Mouse (Mus musculus): ENCODE measurements around the gene Zfr. TPM values are rescaled to one million over a fixed set of nuclear protein-coding genes. Genes with fewer than 3 reads are reported as not detected.
A peak's percentile ranks its signal among the peaks of the same experiment; 100 is the strongest.
"Not testable (repeated sequence)": the region's sequence is repeated elsewhere in the genome, so short reads cannot be mapped to it uniquely, and the experiment has no call there.

The Zfr gene
- total and polyA plus RNA-seq, 2 experiments from 2014 or later, result 175 to 212 TPM

- Histone ChIP-seq H3K4me3 (ENCODE audit: low read depth, low read length) (no peak overlapping the region), H3K27me3 (ENCODE audit: insufficient read depth, low read length) (no peaks in the 10 kb centered on the region), H3K9ac (no peak overlapping the region), H3K4me1 (ENCODE audit: insufficient read depth) (peaks cover 9% of the 10 kb centered on the region; the same call in 1 of the 2 replicates), H3K9me3 (ENCODE audit: low read length) (no peaks in the 10 kb centered on the region), H3K27ac (ENCODE audit: low read depth, low read length) (no peak overlapping the region), H3K4me2 (ENCODE audit: low read depth) (no peak overlapping the region), H3K36me3 (ENCODE audit: insufficient read depth) (no peaks in the 10 kb centered on the region)
- no peak for TF ChIP-seq CTCF (IDR thresholded peaks at IDR 0.05; ENCODE audit: low read depth)
- ATAC-seq (no peak), DNase-seq (no peak)
Measured at GRCm38 (mm10) chr15:12201856-12202255, 84.2 kb downstream of the Zfr start.

GRCm38 (mm10) chr15:12202456-12202855 is 84.8 kb downstream of the Zfr start:
- H3K4me2 ChIP-seq (ENCODE audit: low read depth), result no peak overlapping the region
- H3K4me1 ChIP-seq (ENCODE audit: insufficient read depth), result peaks cover 11% of the 10 kb centered on the region; the same call in 1 of the 2 replicates
- H3K4me3 ChIP-seq (ENCODE audit: low read depth, low read length), result no peak overlapping the region
- TF ChIP-seq CTCF (IDR thresholded peaks at IDR 0.05; ENCODE audit: low read depth), result no peak
- no peak overlapping the region for H3K27ac ChIP-seq (ENCODE audit: low read depth, low read length)
- H3K27me3 ChIP-seq (ENCODE audit: insufficient read depth, low read length), result no peaks in the 10 kb centered on the region
- no peak for DNase-seq
- H3K9ac ChIP-seq, result no peak overlapping the region
- no peak for ATAC-seq
- 80% methylated on average over 3 of the region's 3 CpGs for WGBS
- H3K9me3 ChIP-seq (ENCODE audit: low read length), result no peaks in the 10 kb centered on the region
- H3K36me3 ChIP-seq (ENCODE audit: insufficient read depth), result no peaks in the 10 kb centered on the region

- not testable (repeated sequence) for DNase-seq; H3K27ac ChIP-seq (ENCODE audit: low read depth, low read length); H3K27me3 ChIP-seq (ENCODE audit: insufficient read depth, low read length); H3K4me3 ChIP-seq (ENCODE audit: low read depth, low read length); H3K9me3 ChIP-seq (ENCODE audit: low read length); H3K9ac ChIP-seq; H3K4me2 ChIP-seq (ENCODE audit: low read depth); ATAC-seq; H3K36me3 ChIP-seq (ENCODE audit: insufficient read depth)
- 96% methylated on average over 5 of the region's 5 CpGs for WGBS
- H3K4me1 ChIP-seq (ENCODE audit: insufficient read depth), result peaks cover 11% of the 10 kb centered on the region; the same call in 1 of the 2 replicates
Measured at GRCm38 (mm10) chr15:12203008-12203407, 85.4 kb downstream of the Zfr start.

DNA sequence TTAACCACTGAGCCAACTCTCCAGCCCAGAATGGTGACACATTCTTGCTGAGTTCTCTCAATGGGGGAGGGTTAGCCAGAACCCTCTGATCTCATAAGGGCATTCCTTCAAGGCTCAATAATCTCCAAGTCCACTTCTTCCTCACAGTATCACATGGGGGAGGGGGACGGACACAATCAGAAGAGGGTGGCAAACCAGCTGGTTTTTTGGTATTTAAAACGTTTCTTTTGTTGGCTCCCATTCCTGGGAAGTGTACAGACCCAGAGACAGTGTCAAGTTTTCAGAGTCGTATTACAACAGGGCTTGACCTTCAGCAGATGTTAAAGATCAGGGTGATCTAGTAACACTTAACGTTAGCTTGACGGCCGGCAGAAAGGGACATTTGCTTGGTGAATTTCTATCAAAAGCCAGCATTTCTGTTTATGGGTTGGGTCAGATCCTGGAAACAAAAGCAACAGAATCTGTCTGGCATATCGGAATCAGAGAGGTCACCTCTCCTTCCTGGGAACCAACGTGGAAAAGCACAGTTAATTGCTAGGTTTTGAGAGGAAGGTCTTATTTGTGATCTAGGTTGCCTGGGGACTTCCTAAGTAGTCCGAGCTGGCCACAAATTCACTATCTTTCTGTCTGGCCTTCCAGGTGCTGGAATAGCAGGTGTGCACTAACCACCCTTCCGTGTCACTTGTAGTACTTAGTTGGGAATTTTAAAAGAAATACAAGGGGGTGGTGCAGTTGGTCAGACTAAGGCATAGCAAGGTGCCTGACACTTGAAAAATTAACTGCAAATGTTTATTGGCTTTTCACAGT is 86.1 kb downstream of the Zfr start:
- H3K36me3 ChIP-seq (ENCODE audit: insufficient read depth), result no peaks in the 10 kb centered on the region
- peaks cover 11% of the 10 kb centered on the region; the same call in 1 of the 2 replicates for H3K4me1 ChIP-seq (ENCODE audit: insufficient read depth)
- H3K27me3 ChIP-seq (ENCODE audit: insufficient read depth, low read length), result no peaks in the 10 kb centered on the region
- ATAC-seq (no peak), DNase-seq (no peak)
- H3K9ac ChIP-seq, result no peak overlapping the region
- no peak overlapping the region for H3K27ac ChIP-seq (ENCODE audit: low read depth, low read length)
- peak overlapping the region; percentile 92; the same call in 1 of the 2 replicates for H3K4me3 ChIP-seq (ENCODE audit: low read depth, low read length)
- H3K4me2 ChIP-seq (ENCODE audit: low read depth), result peak overlapping the region; percentile 67
- H3K9me3 ChIP-seq (ENCODE audit: low read length), result no peaks in the 10 kb centered on the region
- TF ChIP-seq CTCF (IDR thresholded peaks at IDR 0.05; ENCODE audit: low read depth), result no peak
- 52% methylated on average over 10 of the region's 10 CpGs for WGBS

GRCm38 (mm10) chr15:12204319-12205159 is 86.9 kb downstream of the Zfr start, which contains the start of gene Mtmr12:
TSS of gene Mtmr12 (plus strand) at chr15:12205028.
- no peaks in the 10 kb centered on the region for H3K9me3 ChIP-seq (ENCODE audit: low read length)
- peak within 1 kb of the TSS; percentile 92 for H3K9ac ChIP-seq
- H3K27me3 ChIP-seq (ENCODE audit: insufficient read depth, low read length), result no peaks in the 10 kb centered on the region
- H3K4me1 ChIP-seq (ENCODE audit: insufficient read depth), result peaks cover 11% of the 10 kb centered on the region; the same call in 1 of the 2 replicates
- ATAC-seq (peak; percentile 98), DNase-seq (peak; percentile 99)
- peak within 1 kb of the TSS; percentile 93 for H3K27ac ChIP-seq (ENCODE audit: low read depth, low read length)
- under 1% methylated on average over 50 of the region's 58 CpGs for WGBS
- peak within 1 kb of the TSS; percentile 92 for H3K4me3 ChIP-seq (ENCODE audit: low read depth, low read length)
- TF ChIP-seq CTCF (IDR thresholded peaks at IDR 0.05; ENCODE audit: low read depth), result peak; percentile 35
- H3K4me2 ChIP-seq (ENCODE audit: low read depth), result peak within 1 kb of the TSS; percentile 67
- H3K36me3 ChIP-seq (ENCODE audit: insufficient read depth), result no peaks in the 10 kb centered on the region

DNA sequence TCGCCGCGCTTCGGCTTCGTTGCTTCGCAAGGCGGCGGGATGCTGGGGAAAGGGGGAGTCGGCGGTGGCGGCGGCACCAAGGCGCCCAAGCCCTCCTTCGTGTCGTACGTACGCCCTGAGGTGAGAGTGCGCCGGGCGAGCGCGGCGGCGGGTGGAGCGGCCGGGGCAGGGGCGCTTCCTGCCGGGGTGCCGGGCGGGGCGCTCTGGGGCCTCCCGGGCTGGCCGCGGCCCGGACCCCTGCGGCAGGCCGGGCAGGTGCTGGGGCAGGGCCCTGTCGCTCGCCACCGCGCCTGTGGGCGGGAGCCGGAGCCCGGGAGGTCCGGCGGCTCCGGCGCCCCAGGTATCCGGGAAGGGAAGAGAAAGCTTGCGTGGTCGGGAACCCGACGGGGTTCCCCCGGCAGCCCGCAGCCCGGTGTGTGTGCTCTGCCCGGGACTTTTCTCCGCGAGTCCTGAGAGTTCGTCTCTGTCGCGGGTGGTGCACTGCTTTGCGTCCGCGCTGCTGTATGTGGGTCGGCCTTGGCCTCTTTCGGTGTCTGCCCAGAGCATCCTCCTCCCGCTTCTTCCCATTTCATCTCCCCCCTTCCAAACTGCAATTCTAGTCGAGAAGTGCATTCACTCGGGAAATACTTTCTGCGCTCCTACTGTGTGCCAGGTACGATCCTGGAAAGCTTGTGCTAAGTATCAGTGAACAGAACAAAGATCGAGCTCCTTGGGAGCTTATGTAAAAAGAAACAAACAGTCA is 87.7 kb downstream of the Zfr start:
- peak overlapping the region; percentile 92 for H3K4me3 ChIP-seq (ENCODE audit: low read depth, low read length)
- no peaks in the 10 kb centered on the region for H3K9me3 ChIP-seq (ENCODE audit: low read length)
- peak overlapping the region; percentile 93 for H3K27ac ChIP-seq (ENCODE audit: low read depth, low read length)
- H3K36me3 ChIP-seq (ENCODE audit: insufficient read depth), result no peaks in the 10 kb centered on the region
- H3K27me3 ChIP-seq (ENCODE audit: insufficient read depth, low read length), result no peaks in the 10 kb centered on the region
- under 1% methylated on average over 64 of the region's 73 CpGs for WGBS
- H3K4me2 ChIP-seq (ENCODE audit: low read depth), result peak overlapping the region; percentile 67
- DNase-seq, result peak; percentile 58
- H3K9ac ChIP-seq, result peak overlapping the region; percentile 92
- H3K4me1 ChIP-seq (ENCODE audit: insufficient read depth), result peaks cover 11% of the 10 kb centered on the region; the same call in 1 of the 2 replicates
- ATAC-seq, result peak; percentile 77
- no peak for TF ChIP-seq CTCF (IDR thresholded peaks at IDR 0.05; ENCODE audit: low read depth)

Measured in forebrain, postnatal 0 days (tissue).